Mouse (Mus musculus): ENCODE measurements at regions not wholly inside any gene's neighbourhood (a gene's known extent, or its start where the extent isn't known, plus 50 kb on each side); places are given as distances from the start of the nearest gene placed in this dataset.
"Not testable (repeated sequence)": the region's sequence is repeated elsewhere in the genome, so short reads cannot be mapped to it uniquely, and the experiment has no call there.

GRCm38 (mm10) chr2:147297876-147298498 lies 63.7 kb upstream of the Pax1 start:
- Histone ChIP-seq H3K27me3 (ENCODE audit: insufficient read depth, low read length) (no peaks in the 10 kb centered on the region), H3K4me3 (ENCODE audit: low read depth, low read length) (no peak overlapping the region), H3K4me1 (ENCODE audit: insufficient read depth) (no peaks in the 10 kb centered on the region), H3K9ac (replicated peaks) (no peak overlapping the region), H3K9me3 (ENCODE audit: low read length) (no peaks in the 10 kb centered on the region), H3K27ac (ENCODE audit: low read depth) (no peak overlapping the region), H3K4me2 (ENCODE audit: low read depth, low read length) (no peak overlapping the region), H3K36me3 (replicated peaks; ENCODE audit: insufficient read depth, low read length) (no peaks in the 10 kb centered on the region)
- ATAC-seq (peak; percentile 31), DNase-seq (no peak)
- TF ChIP-seq EP300 (IDR thresholded peaks at IDR 0.05; ENCODE audit: low read depth) = no peak
- no peak for TF ChIP-seq CTCF (IDR thresholded peaks at IDR 0.05; ENCODE audit: low read depth)
- 71% methylated on average over 11 of the region's 11 CpGs for WGBS (ENCODE audit: insufficient replicate concordance)

- not testable (repeated sequence) for H3K27me3 ChIP-seq (ENCODE audit: insufficient read depth, low read length); H3K27ac ChIP-seq (ENCODE audit: low read depth); H3K4me2 ChIP-seq (ENCODE audit: low read depth, low read length); H3K4me1 ChIP-seq (ENCODE audit: insufficient read depth); H3K36me3 ChIP-seq (replicated peaks; ENCODE audit: insufficient read depth, low read length); H3K9ac ChIP-seq (replicated peaks); H3K9me3 ChIP-seq (ENCODE audit: low read length); H3K4me3 ChIP-seq (ENCODE audit: low read depth, low read length); ATAC-seq; DNase-seq
- 57% methylated on average over 2 of the region's 2 CpGs for WGBS (ENCODE audit: insufficient replicate concordance)
These were observed 66.8 kb upstream of the Pax1 start for GRCm38 (mm10) chr2:147294926-147295325.

GRCm38 (mm10) chr2:147293294-147293688 lies 68.4 kb upstream of the Pax1 start:
- WGBS (ENCODE audit: insufficient replicate concordance) = 62% methylated on average over 3 of the region's 3 CpGs
- H3K4me3 ChIP-seq (ENCODE audit: low read depth, low read length) = no peak overlapping the region
- H3K4me2 ChIP-seq (ENCODE audit: low read depth, low read length) = no peak overlapping the region
- no peaks in the 10 kb centered on the region for H3K27me3 ChIP-seq (ENCODE audit: insufficient read depth, low read length)
- no peak for ATAC-seq
- H3K27ac ChIP-seq (ENCODE audit: low read depth) = no peak overlapping the region
- H3K9me3 ChIP-seq (ENCODE audit: low read length) = no peaks in the 10 kb centered on the region
- H3K9ac ChIP-seq (replicated peaks) = no peak overlapping the region
- DNase-seq = no peak
- no peaks in the 10 kb centered on the region for H3K36me3 ChIP-seq (replicated peaks; ENCODE audit: insufficient read depth, low read length)
- H3K4me1 ChIP-seq (ENCODE audit: insufficient read depth) = no peaks in the 10 kb centered on the region
- TF ChIP-seq CTCF (IDR thresholded peaks at IDR 0.05; ENCODE audit: low read depth) (no peak), EP300 (IDR thresholded peaks at IDR 0.05; ENCODE audit: low read depth) (no peak)

- ATAC-seq (no peak), DNase-seq (no peak)
- Histone ChIP-seq H3K36me3 (replicated peaks; ENCODE audit: insufficient read depth, low read length) (no peaks in the 10 kb centered on the region), H3K4me1 (ENCODE audit: insufficient read depth) (no peaks in the 10 kb centered on the region), H3K4me2 (ENCODE audit: low read depth, low read length) (no peak overlapping the region), H3K9me3 (ENCODE audit: low read length) (no peaks in the 10 kb centered on the region), H3K4me3 (ENCODE audit: low read depth, low read length) (no peak overlapping the region), H3K27me3 (ENCODE audit: insufficient read depth, low read length) (no peaks in the 10 kb centered on the region), H3K27ac (ENCODE audit: low read depth) (no peak overlapping the region), H3K9ac (replicated peaks) (no peak overlapping the region)
- TF ChIP-seq EP300 (IDR thresholded peaks at IDR 0.05; ENCODE audit: low read depth) (no peak), CTCF (IDR thresholded peaks at IDR 0.05; ENCODE audit: low read depth) (no peak)
- WGBS (ENCODE audit: insufficient replicate concordance) = 70% methylated on average over 11 of the region's 11 CpGs
These were observed 69.1 kb upstream of the Pax1 start for GRCm38 (mm10) chr2:147292387-147293293.

- no peak overlapping the region for H3K9ac ChIP-seq (replicated peaks)
- no peak overlapping the region for H3K27ac ChIP-seq (ENCODE audit: low read depth)
- no peaks in the 10 kb centered on the region for H3K4me1 ChIP-seq (ENCODE audit: insufficient read depth)
- DNase-seq (no peak), ATAC-seq (no peak)
- no peaks in the 10 kb centered on the region for H3K36me3 ChIP-seq (replicated peaks; ENCODE audit: insufficient read depth, low read length)
- no peak overlapping the region for H3K4me2 ChIP-seq (ENCODE audit: low read depth, low read length)
- TF ChIP-seq EP300 (IDR thresholded peaks at IDR 0.05; ENCODE audit: low read depth) (no peak), CTCF (IDR thresholded peaks at IDR 0.05; ENCODE audit: low read depth) (no peak)
- no peaks in the 10 kb centered on the region for H3K27me3 ChIP-seq (ENCODE audit: insufficient read depth, low read length)
- no peak overlapping the region for H3K4me3 ChIP-seq (ENCODE audit: low read depth, low read length)
- 60% methylated on average over 3 of the region's 3 CpGs for WGBS (ENCODE audit: insufficient replicate concordance)
- H3K9me3 ChIP-seq (ENCODE audit: low read length) = no peaks in the 10 kb centered on the region
These were observed 78.3 kb upstream of the Pax1 start for GRCm38 (mm10) chr2:147283390-147283789.

GRCm38 (mm10) chr2:147277636-147278035 lies 83.6 kb upstream of the Nkx2-2 start:
- Histone ChIP-seq H3K27ac (ENCODE audit: low read depth) (no peak overlapping the region), H3K36me3 (replicated peaks; ENCODE audit: insufficient read depth, low read length) (no peaks in the 10 kb centered on the region), H3K4me2 (ENCODE audit: low read depth, low read length) (no peak overlapping the region), H3K4me1 (ENCODE audit: insufficient read depth) (no peaks in the 10 kb centered on the region), H3K27me3 (ENCODE audit: insufficient read depth, low read length) (no peaks in the 10 kb centered on the region), H3K9ac (replicated peaks) (no peak overlapping the region), H3K4me3 (ENCODE audit: low read depth, low read length) (no peak overlapping the region), H3K9me3 (ENCODE audit: low read length) (no peaks in the 10 kb centered on the region)
- no peak for TF ChIP-seq EP300 (IDR thresholded peaks at IDR 0.05; ENCODE audit: low read depth)
- no peak for TF ChIP-seq CTCF (IDR thresholded peaks at IDR 0.05; ENCODE audit: low read depth)
- no peak for DNase-seq
- ATAC-seq = no peak
- WGBS (ENCODE audit: insufficient replicate concordance) = 69% methylated on average over 4 of the region's 4 CpGs

Measured in liver, postnatal 0 days (tissue).